Mouse (Mus musculus) heart, postnatal 36 days (tissue): ENCODE results near the gene Rrp9. TPM values are rescaled to one million over a fixed set of nuclear protein-coding genes. Genes with fewer than 3 reads are reported as not detected.

ENCODE experiments used
- DNase-seq, 2 experiments: peaks; one replicate each; pipeline ENCODE4 v3.0.0; 2021 to 2022
- intact Hi-C: fragments of 180-260 bp; cut with DNase I; formaldehyde crosslinking; loops from one replicate; pipeline ENCODE4 v1.15.1; 2025
- total RNA-seq, 2 experiments: library from RNA; stranded (reverse); gene quantifications; 2 replicates each; pipeline ENCODE4 v1.2.3; 2021

The Rrp9 gene
- total RNA-seq, 2 experiments from 2014 or later: 24.9 to 27.7 TPM

GRCm38 (mm10) chr9:106504246-106504645 lies 28.5 kb downstream of the Rrp9 start:
- intact Hi-C loops: no loop called here
- DNase-seq: no peak

GRCm38 (mm10) chr9:106509356-106509755 lies 33.6 kb downstream of the Rrp9 start:
- intact Hi-C loops: no loop called here
- no peak for DNase-seq

- DNase-seq: no peak
- intact Hi-C loops: no loop called here
These were observed 37.1 kb downstream of the Rrp9 start for GRCm38 (mm10) chr9:106512729-106513450.

GRCm38 (mm10) chr9:106513566-106513965 lies 37.8 kb downstream of the Rrp9 start:
- DNase-seq: no peak
- intact Hi-C loops: no loop called here

- no peak for DNase-seq
- intact Hi-C loops: no loop called here
These were observed 38.5 kb downstream of the Rrp9 start, which contains the start of gene Iqcf5 for GRCm38 (mm10) chr9:106514273-106514672. Gene Iqcf5, plus strand, starts transcription at chr9:106514573.

GRCm38 (mm10) chr9:106519433-106519832 lies 43.7 kb downstream of the Rrp9 start:
- no peak for DNase-seq
- intact Hi-C loops: loop anchor here (5.0 kb wide), 1 partner anchor 837 kb away; no protein-coding TSS in a partner anchor

GRCm38 (mm10) chr9:106519909-106520308 lies 44.1 kb downstream of the Rrp9 start:
- intact Hi-C loops: loop anchor here (5.0 kb wide), 1 partner anchor 838 kb away; no protein-coding TSS in a partner anchor
- DNase-seq: no peak

GRCm38 (mm10) chr9:106531833-106532232 lies 56.1 kb downstream of the Rrp9 start:
- no peak for DNase-seq
- intact Hi-C loops: no loop called here

GRCm38 (mm10) chr9:106534296-106534695 lies 58.5 kb downstream of the Rrp9 start:
- intact Hi-C loops: no loop called here
- DNase-seq: no peak

GRCm38 (mm10) chr9:106534975-106535374 lies 59.2 kb downstream of the Rrp9 start:
- DNase-seq: no peak
- intact Hi-C loops: no loop called here

Other genes starting within 250 kb of the Rrp9 start
- gene Alas1, start 227.3 kb upstream of the Rrp9 start, total RNA-seq: 100 to 1,000 TPM; 298 to 524 TPM
- 1 to 10 TPM; 4.1 TPM for gene Poc1a, start 194.9 kb upstream of the Rrp9 start, total RNA-seq
- 10 to 100 TPM; 56.6 to 56.8 TPM for gene Dusp7, start 107.3 kb upstream of the Rrp9 start, total RNA-seq
- gene Rpl29, start 46.5 kb upstream of the Rrp9 start, total RNA-seq: 100 to 1,000 TPM; 281 to 289 TPM
- 10 to 100 TPM; 24.9 to 27.0 TPM for gene Acy1, start 37.6 kb upstream of the Rrp9 start, total RNA-seq
- gene Abhd14b, start 28.5 kb upstream of the Rrp9 start, total RNA-seq: 1 to 10 TPM; 7.2 to 8.3 TPM
- 10 to 100 TPM; 20.9 to 25.1 TPM for gene Abhd14a, start 28.3 kb upstream of the Rrp9 start, total RNA-seq
- 10 to 100 TPM; 72.8 to 73.4 TPM for gene Pcbp4, start 22.7 kb upstream of the Rrp9 start, total RNA-seq
- gene Gpr62, start 10.0 kb upstream of the Rrp9 start, total RNA-seq: not detected
- 10 to 100 TPM; 27.2 to 33.7 TPM for gene Parp3, start 986 bp downstream of the Rrp9 start, total RNA-seq
- gene Iqcf1, start 24.0 kb downstream of the Rrp9 start, total RNA-seq: not detected
- not detected for gene Iqcf5, start 38.6 kb downstream of the Rrp9 start, total RNA-seq
- not detected for gene Iqcf3, start 85.7 kb downstream of the Rrp9 start, total RNA-seq
- not detected for gene Iqcf4, start 95.0 kb downstream of the Rrp9 start, total RNA-seq
- gene Iqcf6, start 150.6 kb downstream of the Rrp9 start, total RNA-seq: not detected
- not detected for gene Grm2, start 180.1 kb downstream of the Rrp9 start, total RNA-seq
- 10 to 100 TPM; 45.8 to 48.8 TPM for gene Tex264, start 210.0 kb downstream of the Rrp9 start, total RNA-seq